Mouse (Mus musculus): ENCODE measurements around the gene Igfals. TPM values are rescaled to one million over a fixed set of nuclear protein-coding genes. Genes with fewer than 3 reads are reported as not detected.

Igfals gene
- polyA plus RNA-seq, 1 experiment from 2014 or later: 0.84 TPM

DNA sequence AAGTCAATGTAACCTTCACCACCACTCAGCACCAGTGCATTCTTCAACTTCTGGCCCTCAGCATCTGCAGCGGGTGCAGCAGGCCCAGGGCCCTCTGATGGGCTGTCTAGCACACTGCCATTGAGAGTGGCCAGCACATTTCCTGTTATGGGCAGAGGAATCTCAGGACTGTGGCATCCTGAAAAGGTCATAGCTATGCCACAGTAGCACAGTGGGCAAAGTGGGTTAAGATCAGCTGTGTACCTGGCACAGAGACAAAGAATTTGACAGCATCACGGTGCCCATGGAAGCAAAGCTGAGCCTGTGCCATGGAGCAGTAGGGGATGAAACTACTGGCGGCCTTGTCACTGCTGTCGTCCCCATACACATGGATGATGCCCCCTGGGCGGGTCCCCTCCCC is 33.4 kb downstream of the Igfals start:
- H3K4me1 ChIP-seq: peaks cover 31% of the 10 kb centered on the region
- H3K36me3 ChIP-seq: peaks cover 75% of the 10 kb centered on the region
- no peak overlapping the region for H3K27ac ChIP-seq
- H3K27me3 ChIP-seq (ENCODE audit: low read depth, poor library complexity, severe bottlenecking): no peaks in the 10 kb centered on the region
- H3K9me3 ChIP-seq (replicated peaks): no peaks in the 10 kb centered on the region
- no peak for DNase-seq (ENCODE audit: low spot score)
- 89% methylated on average over 5 of the region's 5 CpGs for WGBS
- H3K4me3 ChIP-seq: 0 out of 2 replicates have a peak overlapping the region, but pooled peaks have one; percentile 0

DNA sequence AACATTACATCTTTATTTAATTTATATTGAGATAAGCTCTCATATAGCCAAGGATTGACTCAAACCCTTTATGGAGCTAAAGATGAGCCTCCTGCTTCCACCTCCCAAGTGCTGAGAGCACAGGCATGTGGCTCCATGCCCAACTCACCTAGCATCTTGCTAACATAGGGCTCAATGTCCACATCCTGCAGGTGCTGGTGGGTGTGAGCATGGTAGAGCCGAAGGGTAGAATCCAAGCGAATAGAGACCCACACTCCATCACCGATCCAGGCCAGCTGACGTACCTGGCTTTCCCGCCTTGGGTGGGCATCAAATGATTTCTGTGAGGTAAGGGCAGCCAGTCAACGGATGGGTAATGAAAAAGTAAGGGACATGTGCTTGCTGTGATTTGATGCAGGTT is 34.2 kb downstream of the Igfals start:
- Histone ChIP-seq H3K4me3 (no peak overlapping the region), H3K27ac (no peak overlapping the region), H3K9me3 (replicated peaks) (no peaks in the 10 kb centered on the region), H3K4me1 (peaks cover 27% of the 10 kb centered on the region), H3K27me3 (ENCODE audit: low read depth, poor library complexity, severe bottlenecking) (no peaks in the 10 kb centered on the region), H3K36me3 (peaks cover 83% of the 10 kb centered on the region)
- WGBS: 94% methylated on average over 6 of the region's 6 CpGs
- DNase-seq (ENCODE audit: low spot score): no peak

- WGBS: 90% methylated on average over 5 of the region's 5 CpGs
- DNase-seq (ENCODE audit: low spot score): no peak
- Histone ChIP-seq H3K36me3 (peaks cover 100% of the 10 kb centered on the region), H3K9me3 (replicated peaks) (no peaks in the 10 kb centered on the region), H3K4me1 (peaks cover 7% of the 10 kb centered on the region), H3K4me3 (no peak overlapping the region), H3K27me3 (ENCODE audit: low read depth, poor library complexity, severe bottlenecking) (no peaks in the 10 kb centered on the region), H3K27ac (no peak overlapping the region)
Observed at GRCm38 (mm10) chr17:24902124-24902523, 36.3 kb downstream of the Igfals start.

- H3K27ac ChIP-seq: no peak overlapping the region
- no peak overlapping the region for H3K4me3 ChIP-seq
- no peaks in the 10 kb centered on the region for H3K27me3 ChIP-seq (ENCODE audit: low read depth, poor library complexity, severe bottlenecking)
- peaks cover 100% of the 10 kb centered on the region for H3K36me3 ChIP-seq
- no peaks in the 10 kb centered on the region for H3K4me1 ChIP-seq
- H3K9me3 ChIP-seq (replicated peaks): no peaks in the 10 kb centered on the region
- WGBS: 68% methylated on average over 9 of the region's 9 CpGs
- DNase-seq (ENCODE audit: low spot score): no peak
Observed at GRCm38 (mm10) chr17:24902671-24903474, 37.1 kb downstream of the Igfals start.

DNA sequence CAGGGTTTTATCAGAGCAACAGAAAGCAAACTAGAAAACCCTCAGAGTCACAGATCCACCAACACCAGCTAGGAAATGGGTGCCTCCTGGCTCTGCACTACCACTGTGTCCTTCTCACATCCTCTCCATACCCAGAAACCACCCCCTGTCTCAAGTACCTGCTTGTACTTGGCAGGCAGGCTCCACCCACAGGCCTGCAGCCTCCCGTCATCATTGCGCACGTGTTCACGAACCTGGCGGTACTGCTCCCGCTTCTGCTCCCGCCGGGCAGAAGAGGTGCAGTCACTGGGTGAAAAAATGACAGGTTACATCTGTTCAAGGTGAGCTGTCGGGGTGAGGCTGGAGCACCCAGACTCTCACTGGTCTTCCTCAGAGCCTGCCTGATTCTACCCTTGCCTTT is 38.0 kb downstream of the Igfals start:
- Histone ChIP-seq H3K36me3 (peaks cover 100% of the 10 kb centered on the region), H3K9me3 (replicated peaks) (no peaks in the 10 kb centered on the region)

DNA sequence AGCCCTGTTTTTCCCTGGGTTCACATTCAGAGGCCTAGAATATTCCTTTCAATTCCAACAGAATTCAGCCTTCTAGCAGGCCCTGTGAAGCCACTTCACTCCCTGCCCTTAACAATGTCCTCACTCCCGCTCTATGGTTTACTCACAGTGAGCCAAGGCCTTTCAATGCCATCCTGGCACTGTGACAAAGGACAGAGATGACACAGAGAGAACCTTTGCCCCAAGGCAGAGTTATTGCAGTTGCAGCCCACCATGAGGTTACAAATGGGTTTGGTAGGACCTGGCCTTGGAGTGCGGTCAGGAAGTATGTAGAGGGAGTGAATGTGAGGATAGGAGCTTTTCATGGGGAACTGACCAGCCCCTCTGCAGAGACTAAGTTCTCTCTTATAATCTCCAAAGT is 41.8 kb downstream of the Igfals start:
- no peak for DNase-seq (ENCODE audit: low spot score)
- peaks cover 100% of the 10 kb centered on the region for H3K36me3 ChIP-seq
- 100% methylated on average over 2 of the region's 2 CpGs for WGBS

More for the DNA sequence above, 38.0 kb downstream of the Igfals start:
- Histone ChIP-seq H3K27ac (no peak overlapping the region), H3K4me3 (no peak overlapping the region), H3K27me3 (ENCODE audit: low read depth, poor library complexity, severe bottlenecking) (no peaks in the 10 kb centered on the region), H3K4me1 (no peaks in the 10 kb centered on the region)
- 93% methylated on average over 9 of the region's 9 CpGs for WGBS
- no peak for DNase-seq (ENCODE audit: low spot score)

GRCm38 (mm10) chr17:24913984-24914383 is 48.2 kb downstream of the Igfals start:
- Histone ChIP-seq H3K36me3 (peaks cover 99% of the 10 kb centered on the region), H3K27ac (no peak overlapping the region), H3K4me1 (no peaks in the 10 kb centered on the region), H3K4me3 (no peak overlapping the region), H3K9me3 (replicated peaks) (no peaks in the 10 kb centered on the region), H3K27me3 (ENCODE audit: low read depth, poor library complexity, severe bottlenecking) (no peaks in the 10 kb centered on the region)
- DNase-seq (ENCODE audit: low spot score): no peak

More for the DNA sequence above, 41.8 kb downstream of the Igfals start:
- Histone ChIP-seq H3K4me3 (no peak overlapping the region), H3K4me1 (no peaks in the 10 kb centered on the region), H3K9me3 (replicated peaks) (no peaks in the 10 kb centered on the region), H3K27ac (no peak overlapping the region), H3K27me3 (ENCODE audit: low read depth, poor library complexity, severe bottlenecking) (no peaks in the 10 kb centered on the region)

- Histone ChIP-seq H3K4me3 (no peak overlapping the region), H3K27ac (no peak overlapping the region), H3K36me3 (peaks cover 98% of the 10 kb centered on the region), H3K4me1 (no peaks in the 10 kb centered on the region), H3K27me3 (ENCODE audit: low read depth, poor library complexity, severe bottlenecking) (no peaks in the 10 kb centered on the region), H3K9me3 (replicated peaks) (no peaks in the 10 kb centered on the region)
- DNase-seq (ENCODE audit: low spot score): no peak
- WGBS: 93% methylated on average over 1 of the region's 1 CpGs
Observed at GRCm38 (mm10) chr17:24923246-24923645, 57.4 kb downstream of the Igfals start.

DNA sequence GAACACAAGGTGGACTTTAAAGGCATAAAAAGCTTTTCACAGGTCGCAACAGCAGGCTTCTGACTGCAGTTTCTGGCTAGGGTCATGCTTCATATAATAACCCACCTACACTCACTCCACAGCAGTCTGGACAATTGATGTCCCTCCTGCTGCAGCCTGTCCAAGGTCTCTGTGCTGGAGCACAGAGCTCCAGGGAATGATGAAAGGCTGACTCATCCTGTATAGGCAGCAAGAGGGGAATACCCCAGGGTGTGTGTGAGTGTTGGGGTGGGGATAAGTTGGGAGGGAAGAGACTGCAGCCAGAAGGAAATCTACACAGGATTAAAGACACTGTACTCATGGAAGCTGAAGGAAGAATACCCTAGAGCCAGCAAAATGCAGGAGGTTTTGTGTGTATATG is 63.7 kb downstream of the Igfals start:
- no peak for DNase-seq (ENCODE audit: low spot score)

More for the DNA sequence above, 63.7 kb downstream of the Igfals start:
- Histone ChIP-seq H3K9me3 (replicated peaks) (no peaks in the 10 kb centered on the region), H3K4me1 (peaks cover under 1% of the 10 kb centered on the region; the same call in 1 of the 2 replicates), H3K4me3 (no peak overlapping the region), H3K27me3 (ENCODE audit: low read depth, poor library complexity, severe bottlenecking) (no peaks in the 10 kb centered on the region), H3K36me3 (peaks cover 75% of the 10 kb centered on the region), H3K27ac (no peak overlapping the region)
- 96% methylated on average over 1 of the region's 1 CpGs for WGBS

Other genes starting within 250 kb of the Igfals start
- 63.2 and 79.5 TPM in 2 replicates for gene Tsc2, start 233.4 kb upstream of the Igfals start, polyA plus RNA-seq (2016; fragmentation: Nextera tagmentation; extraction: Ambion mirVana)
- gene Nthl1, start 233.3 kb upstream of the Igfals start, polyA plus RNA-seq (2016; fragmentation: Nextera tagmentation; extraction: Ambion mirVana): 27.5 and 31.2 TPM in 2 replicates
- gene Slc9a3r2, start 215.7 kb upstream of the Igfals start, polyA plus RNA-seq (2016; fragmentation: Nextera tagmentation; extraction: Ambion mirVana): 47.2 and 57.1 TPM in 2 replicates
- gene Npw, start 207.5 kb upstream of the Igfals start, polyA plus RNA-seq (2016; fragmentation: Nextera tagmentation; extraction: Ambion mirVana): 0.88 and 1.1 TPM in 2 replicates
- gene Zfp598, start 196.3 kb upstream of the Igfals start, polyA plus RNA-seq (2016; fragmentation: Nextera tagmentation; extraction: Ambion mirVana): 34.5 and 36.7 TPM in 2 replicates
- gene Syngr3, start 176.0 kb upstream of the Igfals start, polyA plus RNA-seq (2016; fragmentation: Nextera tagmentation; extraction: Ambion mirVana): 5.2 and 7.0 TPM in 2 replicates
- 52.9 and 61.2 TPM in 2 replicates for gene Gfer, start 169.8 kb upstream of the Igfals start, polyA plus RNA-seq (2016; fragmentation: Nextera tagmentation; extraction: Ambion mirVana)
- 0.59 and 2.3 TPM in 2 replicates for gene Noxo1, start 169.8 kb upstream of the Igfals start, polyA plus RNA-seq (2016; fragmentation: Nextera tagmentation; extraction: Ambion mirVana)
- 165 and 183 TPM in 2 replicates for gene Tbl3, start 158.3 kb upstream of the Igfals start, polyA plus RNA-seq (2016; fragmentation: Nextera tagmentation; extraction: Ambion mirVana)
- gene Rnf151, start 147.9 kb upstream of the Igfals start, polyA plus RNA-seq (2016; fragmentation: Nextera tagmentation; extraction: Ambion mirVana): 0.21 and 0.38 TPM in 2 replicates
- gene Rps2, start 147.9 kb upstream of the Igfals start, polyA plus RNA-seq (2016; fragmentation: Nextera tagmentation; extraction: Ambion mirVana): 1,693 and 2,093 TPM in 2 replicates
- gene Ndufb10, start 141.5 kb upstream of the Igfals start, polyA plus RNA-seq (2016; fragmentation: Nextera tagmentation; extraction: Ambion mirVana): 202 and 204 TPM in 2 replicates
- gene Rpl3l, start 138.2 kb upstream of the Igfals start, polyA plus RNA-seq (2016; fragmentation: Nextera tagmentation; extraction: Ambion mirVana): 0.15 TPM in 1 of 2 replicates, not detected in the other
- gene Msrb1, start 129.4 kb upstream of the Igfals start, polyA plus RNA-seq (2016; fragmentation: Nextera tagmentation; extraction: Ambion mirVana): 19.9 and 23.6 TPM in 2 replicates
- 3.2 and 4.2 TPM in 2 replicates for gene Hs3st6, start 113.0 kb upstream of the Igfals start, polyA plus RNA-seq (2016; fragmentation: Nextera tagmentation; extraction: Ambion mirVana)
- not detected in 2 replicates for gene Meiob, start 61.7 kb upstream of the Igfals start, polyA plus RNA-seq (2016; fragmentation: Nextera tagmentation; extraction: Ambion mirVana)
- gene Hagh, start 25.9 kb upstream of the Igfals start, polyA plus RNA-seq (2016; fragmentation: Nextera tagmentation; extraction: Ambion mirVana): 26.0 and 28.0 TPM in 2 replicates
- gene Fahd1, start 15.6 kb upstream of the Igfals start, polyA plus RNA-seq (2016; fragmentation: Nextera tagmentation; extraction: Ambion mirVana): 14.5 and 17.6 TPM in 2 replicates
- 72.7 and 79.7 TPM in 2 replicates for gene Nubp2, start 20.4 kb downstream of the Igfals start, polyA plus RNA-seq (2016; fragmentation: Nextera tagmentation; extraction: Ambion mirVana)
- gene Spsb3, start 20.6 kb downstream of the Igfals start, polyA plus RNA-seq (2016; fragmentation: Nextera tagmentation; extraction: Ambion mirVana): 48.0 and 50.8 TPM in 2 replicates
- gene Eme2, start 29.1 kb downstream of the Igfals start, polyA plus RNA-seq (2016; fragmentation: Nextera tagmentation; extraction: Ambion mirVana): 22.1 and 30.6 TPM in 2 replicates
- 104 and 105 TPM in 2 replicates for gene Mrps34, start 29.1 kb downstream of the Igfals start, polyA plus RNA-seq (2016; fragmentation: Nextera tagmentation; extraction: Ambion mirVana)
- 43.6 and 47.0 TPM in 2 replicates for gene Nme3, start 30.5 kb downstream of the Igfals start, polyA plus RNA-seq (2016; fragmentation: Nextera tagmentation; extraction: Ambion mirVana)
- 32.1 and 39.3 TPM in 2 replicates for gene Mapk8ip3, start 71.0 kb downstream of the Igfals start, polyA plus RNA-seq (2016; fragmentation: Nextera tagmentation; extraction: Ambion mirVana)
- 369 and 370 TPM in 2 replicates for gene Jpt2, start 94.7 kb downstream of the Igfals start, polyA plus RNA-seq (2016; fragmentation: Nextera tagmentation; extraction: Ambion mirVana)
- gene Cramp1l, start 149.8 kb downstream of the Igfals start, polyA plus RNA-seq (2016; fragmentation: Nextera tagmentation; extraction: Ambion mirVana): 10.4 and 10.8 TPM in 2 replicates
- 24.2 and 30.0 TPM in 2 replicates for gene Ift140, start 150.1 kb downstream of the Igfals start, polyA plus RNA-seq (2016; fragmentation: Nextera tagmentation; extraction: Ambion mirVana)
- gene Tmem204, start 217.6 kb downstream of the Igfals start, polyA plus RNA-seq (2016; fragmentation: Nextera tagmentation; extraction: Ambion mirVana): 11.3 and 15.3 TPM in 2 replicates
- 60.6 and 60.7 TPM in 2 replicates for gene Telo2, start 250.0 kb downstream of the Igfals start, polyA plus RNA-seq (2016; fragmentation: Nextera tagmentation; extraction: Ambion mirVana)